Mouse (Mus musculus): ENCODE results near the gene Trem3.

DNA sequence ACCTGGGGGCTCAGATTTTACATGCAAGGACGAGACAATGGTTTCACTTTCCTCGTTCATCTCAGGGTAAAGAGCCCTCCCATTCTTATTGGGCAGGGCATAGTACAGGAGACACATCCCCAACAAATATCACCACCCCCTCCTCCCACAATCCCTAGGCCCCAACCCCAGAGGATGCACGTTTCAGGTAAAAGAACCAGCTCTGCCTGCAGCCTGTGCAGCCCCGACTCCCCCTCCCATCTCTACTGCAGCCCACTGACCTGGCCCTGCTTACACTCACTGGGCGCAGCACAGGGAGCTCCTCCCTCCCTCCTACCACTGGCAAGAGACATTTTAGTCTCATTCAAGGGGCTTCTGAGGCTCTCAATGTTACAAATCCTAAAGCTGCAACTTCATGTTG lies 34.1 kb upstream of the Trem3 start:
- TF ChIP-seq CTCF (conservative IDR thresholded peaks at IDR 0.05; ENCODE audit: low read length) (no peak), NANOG (IDR thresholded peaks at IDR 0.05; ENCODE audit: borderline replicate concordance, low read length) (no peak), POU5F1 (IDR thresholded peaks at IDR 0.05; ENCODE audit: borderline replicate concordance, low read length) (no peak)

All from E14TG2a.4 (cell line).